Comparison of ENCODE assay signal across 1 mouse cellular context in the genomic region with DNA sequence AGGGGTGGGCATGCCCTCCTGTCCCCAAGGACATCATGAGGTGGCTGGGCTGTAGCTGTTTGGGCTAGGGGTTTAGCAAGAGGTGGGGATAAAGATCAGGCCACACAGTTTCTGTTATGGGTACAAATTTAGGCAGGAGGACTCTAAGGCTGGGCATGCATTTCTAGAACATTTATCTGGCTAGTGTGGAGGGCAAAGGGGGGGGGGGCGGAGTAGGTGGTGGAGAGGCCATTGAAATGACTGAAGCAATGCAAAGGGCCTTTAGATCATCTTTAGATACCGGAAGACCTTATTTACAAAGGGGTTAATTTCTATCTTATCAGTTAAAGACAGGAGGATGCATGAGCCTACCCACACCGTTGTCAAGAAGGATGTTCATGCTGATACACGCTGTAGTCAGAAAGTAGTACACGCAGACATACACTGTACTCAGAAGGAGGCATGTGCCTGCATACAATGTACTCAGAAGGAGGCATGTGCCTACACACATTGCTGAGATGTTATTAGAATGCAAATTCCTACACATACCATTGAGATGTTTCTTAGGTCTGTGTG.
A peak's percentile ranks its signal among the peaks of the same experiment; 100 is the strongest.
TF ChIP-seq lines count a peak whose summit lies in the region.

No protein-coding gene starts in this region.

TF ChIP-seq in MEL, 35 proteins besides CTCF, POLR2A, EP300 and RAD21 (continued from another document):
- no peak for TF ChIP-seq POLR2AphosphoS2 (IDR thresholded peaks at IDR 0.05; ENCODE audit: low read length)
- no peak for TF ChIP-seq CHD1 (IDR thresholded peaks at IDR 0.05; ENCODE audit: low read depth, low read length)
- no peak for TF ChIP-seq E2F4 (IDR thresholded peaks at IDR 0.05; ENCODE audit: borderline replicate concordance, low read depth, low read length)
- TF ChIP-seq MXI1 (IDR thresholded peaks at IDR 0.05; ENCODE audit: low read depth, low read length): peak; percentile 84
- TF ChIP-seq ELF1 (IDR thresholded peaks at IDR 0.05; ENCODE audit: low read depth, low read length): 0 out of 2 replicates have a peak, but pooled peaks have one; percentile 20
- 0 out of 2 replicates have a peak, but pooled peaks have one; percentile 12 for TF ChIP-seq ZMIZ1 (IDR thresholded peaks at IDR 0.05; ENCODE audit: low read depth, low read length)
- TF ChIP-seq MYB (IDR thresholded peaks at IDR 0.05; ENCODE audit: low read depth, low read length): no peak
- peak; percentile 55; the same call in 1 of the 2 replicates for TF ChIP-seq ETS1 (IDR thresholded peaks at IDR 0.05; ENCODE audit: low read depth, low read length)
- peak; percentile 23; the same call in 1 of the 2 replicates for TF ChIP-seq BHLHE40 (IDR thresholded peaks at IDR 0.05; ENCODE audit: borderline replicate concordance, low read depth, low read length)
- TF ChIP-seq ZC3H11A (IDR thresholded peaks at IDR 0.05; ENCODE audit: low read depth, low read length): no peak
- TF ChIP-seq GABPA (IDR thresholded peaks at IDR 0.05; ENCODE audit: low read depth, low read length): no peak
- TF ChIP-seq TAL1 (IDR thresholded peaks at IDR 0.05; ENCODE audit: low read length): peak; percentile 64
- TF ChIP-seq SIN3A (IDR thresholded peaks at IDR 0.05; ENCODE audit: low read length): no peak; the same call in none of the 2 replicates
- no peak for TF ChIP-seq MAFK (IDR thresholded peaks at IDR 0.05; ENCODE audit: borderline replicate concordance, low read depth, low read length)
- no peak for TF ChIP-seq SMC3 (IDR thresholded peaks at IDR 0.05; ENCODE audit: low read depth, low read length)
- peak; percentile 59; the same call in 1 of the 2 replicates for TF ChIP-seq MYC (IDR thresholded peaks at IDR 0.05; ENCODE audit: low read depth, low read length)
- peak; percentile 88 for TF ChIP-seq TCF12 (IDR thresholded peaks at IDR 0.05; ENCODE audit: low read depth, low read length)
- TF ChIP-seq TBP (IDR thresholded peaks at IDR 0.05; ENCODE audit: low read depth, low read length): no peak
- no peak for TF ChIP-seq NRF1 (IDR thresholded peaks at IDR 0.05; ENCODE audit: insufficient read depth, low read depth, low read length, poor library complexity, severe bottlenecking)
- TF ChIP-seq GATA1 (IDR thresholded peaks at IDR 0.05; ENCODE audit: low read depth, low read length): peak; percentile 84
- 0 out of 2 replicates have a peak, but pooled peaks have one; percentile 40 for TF ChIP-seq MAZ (IDR thresholded peaks at IDR 0.05; ENCODE audit: low read depth, low read length)
- TF ChIP-seq ZNF384 (IDR thresholded peaks at IDR 0.05; ENCODE audit: low read depth, low read length): no peak
- TF ChIP-seq POLR2AphosphoS5 (IDR thresholded peaks at IDR 0.05; ENCODE audit: borderline replicate concordance, low read depth, low read length): no peak
- TF ChIP-seq NELFE (IDR thresholded peaks at IDR 0.05; ENCODE audit: low read depth, low read length): no peak
- no peak for TF ChIP-seq RCOR1 (IDR thresholded peaks at IDR 0.05; ENCODE audit: low read depth, low read length)
- no peak for TF ChIP-seq UBTF (IDR thresholded peaks at IDR 0.05; ENCODE audit: borderline replicate concordance, insufficient read depth, low read depth, low read length)
- TF ChIP-seq ZKSCAN1 (IDR thresholded peaks at IDR 0.05; ENCODE audit: low read depth, low read length): no peak
- 0 out of 2 replicates have a peak, but pooled peaks have one; percentile 2 for TF ChIP-seq HCFC1 (IDR thresholded peaks at IDR 0.05; ENCODE audit: low read depth, low read length)
- no peak for TF ChIP-seq USF2 (IDR thresholded peaks at IDR 0.05; ENCODE audit: borderline replicate concordance in 1 of 2, insufficient read depth in 1 of 2, low read depth in 1 of 2, low read length in 2 of 2)
